Mouse (Mus musculus) adrenal gland, postnatal 0 days (tissue): ENCODE results near the gene Adar. TPM values are rescaled to one million over a fixed set of nuclear protein-coding genes. Genes with fewer than 3 reads are reported as not detected.

Experiments
- polyA plus RNA-seq: library from polyadenylated mRNA; unstranded; fragments of >200 nt; fragmentation: Nextera tagmentation; extraction: Ambion mirVana; gene quantifications from 2 replicates; pipeline ENCODE4 v1.2.1, GENCODE M21; 2015

Adar gene
- 6.3 and 8.7 TPM in 2 replicates for polyA plus RNA-seq

DNA sequence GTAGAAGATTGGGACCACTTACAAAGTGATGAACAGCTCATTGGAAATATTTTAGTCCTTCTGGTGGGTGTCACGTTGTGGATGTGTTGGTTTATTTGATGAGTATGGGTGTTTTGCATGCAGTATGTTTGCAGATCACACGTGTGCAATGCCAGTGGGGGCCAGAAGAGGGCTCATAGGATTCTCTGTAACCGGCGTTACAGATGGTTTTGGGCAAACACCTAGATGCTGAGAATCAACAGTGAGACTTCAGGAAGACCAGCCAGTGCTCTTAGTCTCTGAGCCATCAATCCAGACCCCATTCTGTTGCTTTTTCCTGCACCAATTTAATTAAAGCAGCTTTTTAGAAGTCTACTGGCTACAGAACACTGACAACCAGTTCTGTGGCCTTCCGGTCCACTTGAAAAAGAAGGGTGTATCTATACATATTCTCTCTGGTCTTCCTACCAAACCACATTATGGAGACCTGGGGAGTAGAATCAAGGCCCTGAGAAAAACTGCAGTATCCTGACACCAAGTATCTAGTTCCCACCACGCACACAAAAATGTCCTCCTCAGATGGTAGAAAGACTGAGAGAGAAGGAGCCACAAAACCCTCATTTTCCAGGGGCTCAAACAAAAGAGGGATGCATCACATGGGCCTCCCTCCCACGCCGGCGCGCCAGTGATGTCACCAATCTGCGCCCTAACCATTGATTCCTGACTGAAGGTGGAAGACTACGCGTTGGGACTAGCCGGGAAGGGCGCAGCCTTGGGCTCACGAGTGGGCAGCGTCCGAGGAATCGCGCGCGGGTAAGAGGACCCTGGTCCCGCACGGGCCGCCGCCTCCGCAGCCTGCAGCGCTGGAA is at the start of gene Adar:
Adar (plus strand) TSS at position 664 of the 848 bp plus-strand sequence.

DNA sequence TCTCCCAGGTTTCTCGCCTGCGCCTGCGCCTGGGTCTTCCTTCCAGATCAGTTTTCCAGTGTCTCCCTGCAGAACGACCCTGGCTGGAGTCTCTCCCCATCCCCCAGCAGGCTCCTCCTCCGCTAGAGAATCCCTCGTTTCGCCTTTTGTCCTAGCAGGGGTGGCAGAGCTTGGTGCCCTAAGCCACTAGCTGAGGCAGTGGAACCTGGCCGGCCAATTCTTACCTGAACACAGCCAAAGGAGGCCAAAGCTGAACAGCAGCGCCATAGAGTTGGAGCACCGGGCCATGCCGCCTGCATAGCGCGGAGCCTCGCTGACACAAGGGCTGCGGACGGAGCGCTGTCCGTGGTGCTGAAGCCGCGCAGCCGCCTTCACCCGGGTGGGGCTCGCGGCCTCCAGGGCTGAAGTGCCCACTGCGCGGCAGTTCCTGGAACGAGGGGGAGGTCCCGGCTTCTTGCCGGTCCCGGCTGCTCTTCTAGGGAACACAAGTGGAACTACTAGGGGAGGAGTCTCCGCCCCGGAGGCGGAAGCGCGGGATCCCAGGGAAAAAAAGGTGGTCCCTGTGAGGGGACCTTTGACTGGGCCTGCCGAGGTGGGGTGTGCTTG is 49.4 kb downstream of the Adar start, which contains the start of gene Chrnb2:
Chrnb2 (minus strand) TSS at position 514 of the 606 bp plus-strand sequence.

DNA sequence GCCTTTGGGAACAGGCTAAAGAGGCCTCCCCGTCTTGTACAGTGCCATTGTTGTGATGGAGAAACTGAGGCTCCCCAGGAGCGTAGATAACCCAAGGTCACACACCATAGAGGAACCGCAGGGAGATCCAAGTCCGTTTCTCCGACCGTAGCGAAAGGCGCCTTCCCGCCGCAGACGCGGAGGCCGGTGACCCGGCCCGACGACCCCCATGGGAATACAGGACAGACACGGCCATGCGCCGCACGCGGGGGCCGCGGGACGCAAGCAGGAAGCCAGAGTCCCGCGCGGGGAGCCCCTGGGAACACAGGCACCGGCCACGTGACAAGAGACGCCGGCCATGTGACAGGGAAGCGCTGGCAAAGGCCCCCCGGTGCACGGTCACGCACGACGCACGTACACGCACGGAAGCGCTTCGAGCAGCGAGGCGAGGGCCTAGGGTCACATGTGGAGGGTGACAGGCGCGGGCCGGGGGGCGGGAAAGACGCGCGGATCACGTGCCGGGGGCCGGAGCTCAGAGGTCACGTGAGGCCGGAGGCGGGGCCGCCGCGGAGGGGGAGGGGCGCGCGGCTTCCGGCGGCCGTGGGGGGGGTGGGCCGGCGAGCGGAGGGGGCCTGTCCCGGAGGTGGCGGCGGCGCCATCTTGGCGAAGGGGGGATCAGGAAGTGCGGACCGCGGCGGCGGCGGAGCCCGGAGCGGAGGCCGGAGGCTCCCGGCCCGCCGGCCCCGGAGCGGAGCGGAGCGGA is 58.3 kb downstream of the Adar start, which contains the start of gene Ube2q1:
Ube2q1 (plus strand) TSS at position 649 of the 742 bp plus-strand sequence.

Other genes with a start within 250 kb of the Adar start
- gene Kcnn3, start 194.9 kb upstream of the Adar start, polyA plus RNA-seq: 2.1 TPM in 2 replicates
- gene Chrnb2, start 49.6 kb downstream of the Adar start, polyA plus RNA-seq: 2.5 and 3.5 TPM in 2 replicates
- 8.7 and 12.4 TPM in 2 replicates for gene Ube2q1, start 58.6 kb downstream of the Adar start, polyA plus RNA-seq
- 2.6 and 3.5 TPM in 2 replicates for gene She, start 116.3 kb downstream of the Adar start, polyA plus RNA-seq
- 2.6 and 3.0 TPM in 2 replicates for gene Il6ra, start 198.2 kb downstream of the Adar start, polyA plus RNA-seq
- 8.0 and 8.3 TPM in 2 replicates for gene Atp8b2, start 248.5 kb downstream of the Adar start, polyA plus RNA-seq